Mouse (Mus musculus): Measurements from ENCODE around the gene Cep295nl. TPM values are rescaled to one million over a fixed set of nuclear protein-coding genes. Genes with fewer than 3 reads are reported as not detected.
"Not testable (repeated sequence)": the region's sequence is repeated elsewhere in the genome, so short reads cannot be mapped to it uniquely, and the experiment has no call there.

Gene Cep295nl
- polyA plus RNA-seq, 1 experiment from 2014 or later = 0.41 TPM

DNA sequence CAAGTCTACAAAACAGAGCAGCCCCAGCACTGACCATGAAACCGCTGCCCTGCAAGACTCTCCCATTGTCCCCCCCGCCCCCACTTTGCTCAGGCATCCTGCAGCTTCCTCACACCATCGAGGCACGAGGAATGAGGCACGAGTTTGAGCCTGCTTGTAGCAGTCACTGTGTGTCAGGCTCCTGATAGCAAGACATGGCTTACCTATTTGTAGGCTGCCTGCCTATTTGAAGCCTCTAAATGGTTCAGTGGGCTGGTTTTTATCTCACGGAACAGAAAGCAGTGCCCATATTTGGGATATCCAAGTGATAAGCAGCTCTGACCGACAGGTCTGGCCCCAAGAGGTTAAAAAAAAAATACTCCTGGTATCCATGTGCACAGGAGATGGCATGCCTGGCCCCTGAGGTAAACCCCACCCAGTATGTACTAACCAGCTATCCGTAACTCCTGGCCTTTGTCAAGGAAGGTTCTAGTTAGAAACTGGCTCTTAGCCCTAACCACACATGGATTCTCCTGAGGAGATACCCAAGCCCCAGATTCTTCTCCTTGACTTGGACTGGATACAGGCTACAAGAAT is 26.0 kb downstream of the Cep295nl start:
- no peaks in the 10 kb centered on the region for H3K27me3 ChIP-seq
- H3K4me3 ChIP-seq (replicated peaks) = no peak overlapping the region
- no peak overlapping the region for H3K27ac ChIP-seq
- peaks cover 50% of the 10 kb centered on the region for H3K36me3 ChIP-seq (replicated peaks)
- no peak for ATAC-seq (ENCODE audit: low FRiP score)
- H3K9me3 ChIP-seq = no peaks in the 10 kb centered on the region
- peaks cover 6% of the 10 kb centered on the region; the same call in 1 of the 2 replicates for H3K4me1 ChIP-seq
- WGBS = 84% methylated on average over 8 of the region's 8 CpGs
- no peak overlapping the region for H3K9ac ChIP-seq
- H3K4me2 ChIP-seq = no peak overlapping the region

GRCm38 (mm10) chr11:118312132-118312723 is 30.1 kb downstream of the Cep295nl start:
- 86% methylated on average over 6 of the region's 6 CpGs for WGBS
- H3K36me3 ChIP-seq (replicated peaks) = peaks cover 64% of the 10 kb centered on the region
- no peak for ATAC-seq (ENCODE audit: low FRiP score)

GRCm38 (mm10) chr11:118307962-118308361 is 34.3 kb downstream of the Cep295nl start:
- peaks cover 53% of the 10 kb centered on the region for H3K36me3 ChIP-seq (replicated peaks)

More at GRCm38 (mm10) chr11:118312132-118312723, 30.1 kb downstream of the Cep295nl start:
- no peaks in the 10 kb centered on the region for H3K4me1 ChIP-seq
- no peaks in the 10 kb centered on the region for H3K9me3 ChIP-seq
- H3K9ac ChIP-seq = no peak overlapping the region
- H3K27me3 ChIP-seq = no peaks in the 10 kb centered on the region
- no peak overlapping the region for H3K27ac ChIP-seq
- no peak overlapping the region for H3K4me2 ChIP-seq
- H3K4me3 ChIP-seq (replicated peaks) = no peak overlapping the region

GRCm38 (mm10) chr11:118303959-118304358 is 38.3 kb downstream of the Cep295nl start:
- not testable (repeated sequence) for H3K27me3 ChIP-seq; H3K4me3 ChIP-seq (replicated peaks); H3K4me1 ChIP-seq; ATAC-seq (ENCODE audit: low FRiP score); H3K9ac ChIP-seq; H3K27ac ChIP-seq; H3K9me3 ChIP-seq; H3K4me2 ChIP-seq
- peaks cover 26% of the 10 kb centered on the region for H3K36me3 ChIP-seq (replicated peaks)
- 94% methylated on average over 4 of the region's 4 CpGs for WGBS

More at GRCm38 (mm10) chr11:118307962-118308361, 34.3 kb downstream of the Cep295nl start:
- not testable (repeated sequence) for H3K4me1 ChIP-seq; H3K4me2 ChIP-seq; H3K9ac ChIP-seq; ATAC-seq (ENCODE audit: low FRiP score); H3K27me3 ChIP-seq; H3K4me3 ChIP-seq (replicated peaks); H3K27ac ChIP-seq; H3K9me3 ChIP-seq
- 85% methylated on average over 2 of the region's 2 CpGs for WGBS

DNA sequence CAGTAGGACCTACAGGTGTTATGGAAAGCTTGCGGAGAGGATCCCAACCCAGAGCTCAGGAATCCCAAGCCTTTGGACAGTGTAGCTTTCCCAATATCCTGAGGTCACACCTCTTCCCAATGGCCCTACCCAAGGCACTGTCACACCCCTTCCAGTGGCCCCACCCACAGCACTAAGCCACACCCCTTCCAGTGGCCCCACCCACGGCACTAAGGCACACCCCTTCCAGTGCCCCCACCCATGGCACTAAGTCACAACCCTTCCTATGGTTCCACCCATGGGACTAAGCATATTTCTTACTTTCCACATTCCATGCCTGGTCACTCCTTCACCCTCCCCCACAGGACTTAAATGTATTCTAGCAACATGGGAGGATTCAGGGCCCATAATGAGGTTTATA is 43.5 kb downstream of the Cep295nl start:
- Histone ChIP-seq H3K27me3 (no peaks in the 10 kb centered on the region), H3K9ac (no peak overlapping the region), H3K36me3 (replicated peaks) (peaks cover 15% of the 10 kb centered on the region; the same call in 1 of the 2 replicates), H3K27ac (no peak overlapping the region), H3K4me3 (replicated peaks) (no peak overlapping the region), H3K4me2 (no peak overlapping the region), H3K9me3 (no peaks in the 10 kb centered on the region), H3K4me1 (no peaks in the 10 kb centered on the region)
- ATAC-seq (ENCODE audit: low FRiP score) = no peak
- 86% methylated on average over 2 of the region's 2 CpGs for WGBS

DNA sequence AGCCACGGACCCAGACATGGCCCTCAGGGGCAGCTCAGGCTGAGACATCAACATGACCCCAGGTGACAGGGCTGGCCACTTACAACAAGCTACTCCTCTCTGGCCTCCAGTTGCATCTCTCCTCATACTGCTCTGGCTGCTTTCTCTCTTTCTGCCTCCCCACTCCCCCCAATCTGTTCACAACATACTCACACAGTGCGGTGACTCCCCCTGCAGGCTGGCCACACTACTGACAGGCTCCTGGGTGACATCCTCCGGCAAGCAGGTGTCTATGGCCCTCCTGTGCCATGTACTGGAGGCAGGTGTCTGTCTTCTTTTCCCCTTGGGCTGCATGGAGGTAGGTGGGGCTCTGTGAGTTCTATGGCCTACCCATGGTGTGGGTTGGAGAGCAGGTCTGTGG is 44.3 kb downstream of the Cep295nl start:
- WGBS = 74% methylated on average over 3 of the region's 3 CpGs
- Histone ChIP-seq H3K4me2 (no peak overlapping the region), H3K4me1 (no peaks in the 10 kb centered on the region), H3K36me3 (replicated peaks) (peaks cover 7% of the 10 kb centered on the region; the same call in 1 of the 2 replicates), H3K9ac (no peak overlapping the region), H3K9me3 (no peaks in the 10 kb centered on the region), H3K27me3 (no peaks in the 10 kb centered on the region), H3K27ac (no peak overlapping the region), H3K4me3 (replicated peaks) (no peak overlapping the region)
- no peak for ATAC-seq (ENCODE audit: low FRiP score)

DNA sequence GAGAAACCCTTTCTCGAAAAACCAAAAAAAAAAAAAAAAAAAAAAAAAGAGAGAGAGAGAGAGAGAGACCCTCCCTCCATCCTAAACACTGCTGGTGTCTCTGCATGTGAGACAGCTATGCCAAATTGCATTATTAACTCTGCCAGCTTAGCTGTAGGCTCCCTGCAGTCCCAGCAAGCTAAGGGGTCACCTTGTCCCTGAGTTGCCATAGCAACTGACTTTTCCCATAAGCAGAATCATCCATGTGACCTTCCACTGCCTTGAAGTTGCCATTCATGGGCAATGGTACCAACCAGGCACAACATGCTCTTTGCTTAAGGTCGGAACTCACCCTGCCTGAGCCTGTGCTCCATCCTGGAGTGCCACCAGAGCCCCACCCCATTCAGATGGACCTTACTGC is 47.3 kb downstream of the Cep295nl start:
- Histone ChIP-seq H3K4me2 (no peak overlapping the region), H3K4me1 (peaks cover 8% of the 10 kb centered on the region), H3K27me3 (no peaks in the 10 kb centered on the region), H3K9ac (no peak overlapping the region), H3K27ac (no peak overlapping the region), H3K9me3 (no peaks in the 10 kb centered on the region), H3K36me3 (replicated peaks) (no peaks in the 10 kb centered on the region), H3K4me3 (replicated peaks) (no peak overlapping the region)
- no peak for ATAC-seq (ENCODE audit: low FRiP score)
- WGBS = 74% methylated on average over 2 of the region's 2 CpGs

GRCm38 (mm10) chr11:118292671-118293070 is 49.6 kb downstream of the Cep295nl start:
- ATAC-seq (ENCODE audit: low FRiP score) = no peak
- 60% methylated on average over 6 of the region's 6 CpGs for WGBS
- no peaks in the 10 kb centered on the region for H3K27me3 ChIP-seq
- no peak overlapping the region for H3K27ac ChIP-seq
- H3K4me2 ChIP-seq = no peak overlapping the region
- H3K36me3 ChIP-seq (replicated peaks) = peaks cover under 1% of the 10 kb centered on the region; the same call in 1 of the 2 replicates
- H3K4me1 ChIP-seq = peaks cover 23% of the 10 kb centered on the region
- H3K9ac ChIP-seq = no peak overlapping the region; the same call in 1 of the 2 replicates
- H3K4me3 ChIP-seq (replicated peaks) = no peak overlapping the region
- no peaks in the 10 kb centered on the region for H3K9me3 ChIP-seq

DNA sequence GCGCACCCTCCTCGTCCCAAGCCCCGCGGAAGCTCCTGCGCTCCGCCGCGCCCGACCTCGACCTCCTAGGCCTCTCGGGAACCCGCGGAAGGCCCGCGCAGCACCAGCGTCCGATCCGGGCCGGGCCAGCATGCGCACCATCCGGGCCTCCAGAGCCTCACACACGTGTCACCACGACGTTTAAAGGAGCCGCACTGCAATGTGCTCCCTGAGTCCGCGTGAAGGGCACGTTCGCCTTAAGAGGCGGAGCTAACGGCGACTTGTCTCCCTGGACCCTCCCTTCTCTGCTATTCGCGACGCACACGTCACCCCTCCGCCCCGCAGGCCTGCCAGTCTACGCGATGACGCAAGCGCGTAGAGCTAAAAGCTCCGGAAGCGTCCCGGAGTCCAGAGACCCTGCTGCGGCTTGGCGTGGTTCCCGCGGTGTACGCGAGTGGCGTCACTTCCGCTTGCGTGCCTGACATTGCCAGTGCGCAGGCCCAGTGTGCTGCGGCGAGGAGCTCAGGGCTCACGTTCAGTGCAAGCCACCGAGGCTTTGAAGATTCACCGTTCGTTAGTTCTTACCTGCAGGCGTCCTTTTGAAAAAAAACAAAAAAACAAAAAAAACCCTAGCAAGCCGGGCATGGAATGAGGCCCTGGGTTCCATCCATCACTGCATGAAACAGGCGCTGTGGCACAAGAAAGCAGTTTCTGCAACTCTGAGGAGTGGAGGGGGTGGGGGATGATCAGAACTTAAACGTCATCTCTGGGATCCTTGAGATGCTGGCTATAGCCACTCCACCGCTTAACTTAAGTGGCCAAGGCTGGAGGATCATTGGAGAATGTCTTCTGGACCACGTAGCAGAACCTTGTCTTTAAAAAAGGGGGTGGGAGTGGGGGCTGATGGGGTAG is 52.1 kb downstream of the Cep295nl start, which contains the start of gene Usp36:
Usp36 (minus strand) TSS at position 246 of the 891 bp plus-strand sequence.
- peaks cover 26% of the 10 kb centered on the region for H3K4me1 ChIP-seq
- H3K4me2 ChIP-seq = peak within 1 kb of the TSS; percentile 95
- no peaks in the 10 kb centered on the region for H3K27me3 ChIP-seq
- H3K27ac ChIP-seq = peak within 1 kb of the TSS; percentile 87
- under 1% methylated on average over 68 of the region's 68 CpGs for WGBS
- H3K36me3 ChIP-seq (replicated peaks) = peaks cover 23% of the 10 kb centered on the region
- H3K9me3 ChIP-seq = no peaks in the 10 kb centered on the region
- peak within 1 kb of the TSS; percentile 72 for H3K4me3 ChIP-seq (replicated peaks)
- peak within 1 kb of the TSS; percentile 85 for H3K9ac ChIP-seq
- ATAC-seq (ENCODE audit: low FRiP score) = peak; percentile 98

DNA sequence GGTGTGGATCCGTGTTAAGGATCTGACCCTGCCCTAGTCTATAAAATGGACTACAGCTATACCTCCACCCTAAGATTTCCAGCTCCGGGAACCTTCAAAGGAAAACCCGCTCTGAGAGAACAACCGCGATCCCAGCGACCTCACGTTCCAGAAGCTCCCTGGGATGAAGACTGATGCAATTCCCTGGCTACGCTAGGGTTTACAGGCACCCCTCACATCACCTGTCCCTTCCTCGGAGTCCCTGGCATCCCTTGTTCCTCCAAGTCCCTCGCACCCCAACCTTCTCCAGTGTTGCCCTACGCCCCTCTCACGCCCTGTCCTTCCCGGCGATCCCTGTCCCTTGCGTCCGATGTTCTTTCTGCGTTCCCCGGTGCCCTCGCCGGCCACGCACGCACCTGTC is 52.7 kb downstream of the Cep295nl start:
- H3K9me3 ChIP-seq = no peaks in the 10 kb centered on the region
- no peaks in the 10 kb centered on the region for H3K27me3 ChIP-seq
- under 1% methylated on average over 22 of the region's 22 CpGs for WGBS
- peak overlapping the region; percentile 74 for H3K27ac ChIP-seq
- H3K4me1 ChIP-seq = peaks cover 26% of the 10 kb centered on the region
- H3K4me2 ChIP-seq = peak overlapping the region; percentile 95
- no peak for ATAC-seq (ENCODE audit: low FRiP score)
- H3K4me3 ChIP-seq (replicated peaks) = peak overlapping the region; percentile 72
- H3K9ac ChIP-seq = peak overlapping the region; percentile 85
- H3K36me3 ChIP-seq (replicated peaks) = peaks cover 30% of the 10 kb centered on the region

DNA sequence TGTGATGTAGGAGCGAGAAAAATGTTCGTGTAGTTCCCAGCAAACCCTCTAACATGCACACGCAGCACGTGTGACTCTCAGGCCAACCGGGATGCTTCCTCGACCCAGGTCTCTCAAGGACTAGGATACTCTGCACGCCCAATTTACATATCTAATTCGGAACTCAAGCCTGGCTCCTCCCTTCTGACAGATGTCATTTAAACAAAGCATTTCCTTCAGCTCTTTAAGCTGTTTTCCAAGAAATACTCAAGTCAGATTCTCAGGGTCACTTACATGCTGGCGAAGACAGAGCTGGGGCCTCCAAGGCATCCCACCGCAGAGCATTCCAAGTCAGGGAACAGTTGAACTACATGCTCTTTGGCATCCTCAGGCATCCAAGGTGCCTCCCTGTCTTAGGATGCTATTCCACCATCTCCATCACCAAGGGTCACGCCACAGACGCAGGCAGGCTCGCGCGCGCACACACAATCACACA is 53.2 kb downstream of the Cep295nl start:
- Histone ChIP-seq H3K4me2 (peak overlapping the region; percentile 95), H3K27ac (peak overlapping the region; percentile 74; the same call in 1 of the 2 replicates), H3K27me3 (no peaks in the 10 kb centered on the region), H3K4me3 (replicated peaks) (peak overlapping the region; percentile 72), H3K9me3 (no peaks in the 10 kb centered on the region), H3K4me1 (peaks cover 26% of the 10 kb centered on the region), H3K9ac (peak overlapping the region; percentile 85), H3K36me3 (replicated peaks) (peaks cover 35% of the 10 kb centered on the region)
- no peak for ATAC-seq (ENCODE audit: low FRiP score)
- WGBS = 2% methylated on average over 16 of the region's 16 CpGs

- 94% methylated on average over 9 of the region's 9 CpGs for WGBS
- peaks cover 49% of the 10 kb centered on the region for H3K36me3 ChIP-seq (replicated peaks)
- H3K9me3 ChIP-seq = no peaks in the 10 kb centered on the region
- H3K4me1 ChIP-seq = peaks cover 26% of the 10 kb centered on the region
- H3K4me3 ChIP-seq (replicated peaks) = no peak overlapping the region
- no peak overlapping the region for H3K27ac ChIP-seq
- no peaks in the 10 kb centered on the region for H3K27me3 ChIP-seq
- H3K4me2 ChIP-seq = no peak overlapping the region
- no peak for ATAC-seq (ENCODE audit: low FRiP score)
- no peak overlapping the region for H3K9ac ChIP-seq
These were observed 54.7 kb downstream of the Cep295nl start for GRCm38 (mm10) chr11:118287573-118287972.

Data from forebrain, embryonic 12.5 days (tissue).